Mouse (Mus musculus) bone marrow macrophage, adult 2 months (primary cell): ENCODE data around the gene Usp54.

Experiments used
- CTCF ChIP-seq: IDR thresholded peaks from 2 replicates; pipeline ENCODE4 v1.5.1; 2012; ENCODE audit warnings: low read depth, mild to moderate bottlenecking, low read length, moderate library complexity
- POLR2A ChIP-seq: IDR thresholded peaks from 2 replicates; pipeline ENCODE4 v1.6.1; 2012; ENCODE audit warnings: mild to moderate bottlenecking, low read depth, low read length, borderline replicate concordance

DNA sequence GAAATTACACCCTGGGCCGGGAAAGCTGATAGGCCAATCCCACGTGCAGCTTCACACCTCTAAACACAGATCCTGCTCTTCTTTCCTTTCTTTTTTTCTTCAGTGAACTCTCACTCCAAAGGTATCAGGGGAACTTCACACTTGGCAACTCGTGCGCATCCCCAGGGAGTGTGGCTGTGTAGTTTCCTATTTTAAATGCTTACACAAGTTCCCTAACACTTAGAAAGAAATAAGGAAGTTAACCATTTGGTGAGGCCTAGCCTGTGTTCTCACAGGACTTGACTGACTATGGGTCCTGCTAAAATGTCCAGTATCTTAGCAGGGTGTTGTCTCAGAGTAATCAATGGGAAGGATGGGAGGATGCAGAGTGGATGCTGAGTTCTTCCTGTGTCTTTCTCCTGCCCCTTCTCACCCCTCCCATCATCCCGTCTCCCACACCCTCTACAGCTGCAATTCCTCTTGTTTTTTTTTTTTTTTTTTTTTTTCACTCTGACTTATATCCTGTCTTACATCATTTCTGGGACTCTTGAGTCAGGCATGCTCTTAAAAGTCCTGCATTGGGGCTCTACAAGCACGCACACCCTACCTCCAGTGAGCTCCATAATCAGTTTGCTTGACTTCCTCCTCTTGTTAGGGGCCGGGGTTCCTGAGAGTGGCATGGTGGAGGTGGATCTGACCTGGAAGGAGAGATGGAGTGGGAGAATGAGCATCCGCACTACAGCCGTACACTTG lies 14.0 kb upstream of the Usp54 start:
- TF ChIP-seq CTCF (no peak), POLR2A (no peak)
